Mouse (Mus musculus): ENCODE results near the gene Olfr346.

Gene Olfr346

DNA sequence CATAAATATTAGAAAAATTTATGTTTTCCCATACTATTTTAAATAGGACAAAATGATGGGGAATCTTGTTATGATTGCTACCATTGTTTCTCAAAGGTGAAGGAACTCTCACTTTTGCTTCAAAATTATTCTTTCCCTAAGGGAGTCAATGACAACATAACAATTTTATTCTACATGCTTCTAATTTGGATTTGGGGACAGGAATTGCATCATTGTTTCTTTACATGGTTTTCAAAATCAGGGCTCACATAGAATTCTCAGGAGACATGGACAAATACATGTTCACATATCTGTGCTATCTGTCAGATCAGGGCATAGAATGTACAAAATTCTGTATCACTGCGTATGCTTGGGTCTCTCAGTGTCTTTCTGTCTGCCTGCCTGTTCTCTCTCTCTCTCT lies at the start of gene Olfr346:
Gene Olfr346 (plus strand): TSS at position 301 of the 400 bp plus-strand sequence.
- DNase-seq (ENCODE audit: low spot score in 2 of 2): no peak

DNA sequence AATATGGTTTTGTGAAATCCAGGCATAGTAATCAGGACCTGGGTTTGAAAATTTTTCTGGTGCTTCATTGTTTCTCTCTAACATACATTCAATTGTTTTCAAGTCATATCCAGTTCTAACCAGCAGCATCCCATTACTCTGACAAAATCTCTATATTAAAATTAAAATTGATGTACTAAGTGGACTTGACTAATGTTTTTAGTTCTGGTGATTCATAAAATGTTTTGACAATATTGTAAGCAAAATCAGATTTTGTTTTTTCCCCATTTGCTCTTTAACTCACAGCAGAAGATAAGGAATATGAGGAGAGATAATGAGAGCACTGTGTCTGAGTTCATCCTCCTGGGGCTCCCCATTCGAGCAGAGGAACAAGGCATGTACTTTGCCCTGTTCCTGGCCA lies 45.8 kb upstream of the Olfr346 start, which contains the start of gene Olfr345:
Gene Olfr345 (plus strand): TSS at position 301 of the 400 bp plus-strand sequence.
- DNase-seq (ENCODE audit: low spot score in 2 of 2): no peak

DNA sequence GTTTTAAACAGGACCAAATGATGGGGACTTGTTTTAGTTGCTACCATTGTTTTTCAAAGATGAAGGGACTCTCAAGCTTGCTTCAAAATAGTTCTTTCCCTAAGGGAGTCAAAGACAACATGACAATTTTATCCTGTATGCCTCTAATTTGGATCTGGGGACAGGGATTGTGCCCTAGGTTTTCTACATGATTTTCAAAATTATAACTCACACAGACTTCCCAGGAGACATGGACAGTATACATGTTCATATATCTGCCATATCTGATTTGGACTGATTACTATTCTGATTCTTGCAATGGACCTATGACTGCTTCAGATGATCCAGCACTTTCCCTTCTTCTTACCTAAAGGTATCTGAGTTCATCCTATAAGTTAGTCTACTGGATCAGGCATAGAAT lies 46.0 kb downstream of the Olfr346 start, which contains the start of gene Olfr347:
Gene Olfr347 (plus strand): TSS at position 301 of the 400 bp plus-strand sequence.
- no peak for DNase-seq (ENCODE audit: low spot score in 2 of 2)

DNA sequence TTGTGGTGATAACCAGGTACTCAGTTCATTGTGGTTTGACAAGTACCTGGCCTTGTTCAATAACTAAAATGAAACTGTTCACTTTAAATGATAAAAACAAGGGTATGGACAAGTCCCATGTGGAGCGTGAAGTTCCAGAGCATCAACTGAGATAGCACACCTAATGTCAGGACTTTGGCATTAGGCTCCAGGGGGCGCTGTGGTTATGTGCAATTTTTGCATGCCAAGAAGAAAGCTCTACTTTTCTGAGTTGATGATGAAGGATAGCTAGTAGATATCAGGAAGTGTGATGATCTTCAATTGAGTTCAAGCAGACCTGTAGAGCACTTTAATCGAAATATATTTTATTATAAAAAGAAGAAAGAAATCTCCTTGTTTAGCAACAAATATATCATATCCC lies 50.6 kb downstream of the Olfr346 start:
- DNase-seq (ENCODE audit: low spot score in 2 of 2): no peak
